Mouse (Mus musculus) thymus, postnatal 10 days (tissue): Measurements from ENCODE around the gene Utrn.

Experiments
- DNase-seq, 2 experiments: peaks; one replicate each; pipeline ENCODE4 v3.0.0; 2021; ENCODE audit warnings: low spot score in 2 of 2

The Utrn gene

DNA sequence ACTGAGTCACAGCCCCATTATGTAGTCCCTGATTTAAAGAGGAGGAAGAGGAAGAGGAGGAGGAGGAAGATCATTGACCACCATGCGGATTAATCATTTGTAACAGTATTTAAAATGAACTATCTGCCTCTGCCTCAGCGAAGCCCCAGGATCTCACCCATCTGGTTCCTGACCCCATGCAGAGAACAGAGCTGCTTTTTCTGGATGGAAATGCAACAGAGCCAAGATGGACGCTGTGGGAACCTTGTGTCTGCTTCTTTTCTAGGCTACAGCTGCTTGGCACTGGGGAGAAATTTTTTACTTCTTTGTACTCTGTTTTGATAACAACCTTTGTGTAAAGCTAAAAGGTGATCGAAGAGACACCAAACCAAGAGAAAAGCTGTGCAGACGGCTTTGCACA lies 137.7 kb downstream of the Utrn start:
- DNase-seq = no peak

DNA sequence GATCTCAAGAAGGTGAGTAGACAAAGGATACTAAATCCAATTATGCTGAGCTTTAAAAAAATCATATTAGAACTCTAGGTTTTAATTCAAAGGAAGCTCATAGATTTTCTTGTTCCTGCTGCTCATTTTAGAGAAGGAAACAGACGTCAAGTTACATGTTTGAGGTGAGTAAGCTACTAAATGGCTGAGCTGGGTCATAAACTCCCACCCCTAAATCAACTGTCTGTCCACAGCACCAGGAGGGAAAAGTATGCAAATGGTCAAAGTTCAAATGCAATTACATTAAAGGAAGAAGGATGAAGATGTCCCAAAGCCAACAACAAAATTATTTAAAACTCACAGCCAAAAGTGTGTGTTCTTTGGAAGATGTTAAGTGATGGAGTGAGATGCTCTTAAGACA lies 139.5 kb downstream of the Utrn start:
- no peak for DNase-seq

DNA sequence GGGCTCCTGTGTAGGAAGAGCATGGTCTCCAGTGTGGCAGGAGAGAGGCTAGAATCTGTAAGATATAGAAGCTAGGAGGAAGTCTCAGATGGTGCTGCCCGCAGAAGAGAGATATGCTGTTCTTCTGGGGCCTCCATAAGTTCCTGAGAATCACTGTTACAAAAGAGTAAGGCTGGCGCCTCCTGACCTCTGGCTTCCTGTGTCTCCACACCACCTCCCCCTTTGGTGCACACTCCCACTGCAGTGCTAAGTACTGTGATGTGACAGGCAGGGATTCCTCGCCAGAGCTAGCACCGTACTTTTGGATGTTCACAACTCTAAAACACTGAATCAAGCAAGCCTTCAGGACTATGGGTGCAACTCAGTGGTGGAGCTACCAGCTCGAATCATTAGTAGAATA lies 140.1 kb downstream of the Utrn start:
- no peak for DNase-seq

DNA sequence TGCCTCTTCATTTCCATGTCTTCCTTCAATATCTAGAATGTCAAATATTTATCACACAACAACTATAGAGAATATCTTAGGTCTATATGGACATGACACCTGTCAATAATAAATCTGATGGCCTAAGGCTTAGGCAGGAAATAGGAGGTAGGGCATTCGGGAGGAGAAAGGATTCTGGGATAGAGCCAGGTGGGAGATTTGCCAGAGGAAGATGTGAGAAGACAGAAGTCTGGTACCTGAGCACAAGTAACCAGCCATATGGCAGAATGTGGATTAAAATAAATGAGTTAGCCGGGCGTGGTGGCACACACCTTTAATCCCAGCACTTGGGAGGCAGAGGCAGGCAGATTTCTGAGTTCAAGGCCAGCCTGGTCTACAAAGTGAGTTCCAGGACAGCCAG lies 141.3 kb downstream of the Utrn start:
- DNase-seq = no peak

DNA sequence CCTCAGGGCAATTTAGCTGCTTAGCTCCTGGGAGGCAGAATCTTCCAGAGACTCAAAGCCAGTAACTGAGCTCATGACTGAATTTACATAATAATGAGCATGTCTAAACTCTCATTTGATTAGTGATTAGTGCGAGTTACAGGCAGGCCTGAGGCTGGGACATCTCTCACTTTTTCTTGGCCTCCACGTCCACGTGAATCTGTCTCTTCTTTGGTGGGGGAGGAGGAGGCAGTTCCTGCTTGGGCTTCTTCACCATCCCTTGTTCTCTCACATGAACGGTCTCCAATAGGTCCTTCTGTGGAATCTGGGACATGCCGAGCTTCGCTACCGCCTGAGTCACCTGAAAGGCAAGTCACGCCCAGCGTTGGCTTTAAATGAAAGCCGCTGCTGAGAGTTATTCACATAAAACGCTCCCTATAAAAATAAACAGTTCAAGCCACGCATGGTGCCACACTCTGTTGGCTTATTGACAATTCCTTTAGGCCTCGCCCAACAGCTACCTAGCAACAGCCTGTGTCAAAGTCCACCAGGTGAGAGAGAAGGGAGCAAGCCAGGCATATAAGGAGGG lies 143.0 kb downstream of the Utrn start:
- DNase-seq = no peak

DNA sequence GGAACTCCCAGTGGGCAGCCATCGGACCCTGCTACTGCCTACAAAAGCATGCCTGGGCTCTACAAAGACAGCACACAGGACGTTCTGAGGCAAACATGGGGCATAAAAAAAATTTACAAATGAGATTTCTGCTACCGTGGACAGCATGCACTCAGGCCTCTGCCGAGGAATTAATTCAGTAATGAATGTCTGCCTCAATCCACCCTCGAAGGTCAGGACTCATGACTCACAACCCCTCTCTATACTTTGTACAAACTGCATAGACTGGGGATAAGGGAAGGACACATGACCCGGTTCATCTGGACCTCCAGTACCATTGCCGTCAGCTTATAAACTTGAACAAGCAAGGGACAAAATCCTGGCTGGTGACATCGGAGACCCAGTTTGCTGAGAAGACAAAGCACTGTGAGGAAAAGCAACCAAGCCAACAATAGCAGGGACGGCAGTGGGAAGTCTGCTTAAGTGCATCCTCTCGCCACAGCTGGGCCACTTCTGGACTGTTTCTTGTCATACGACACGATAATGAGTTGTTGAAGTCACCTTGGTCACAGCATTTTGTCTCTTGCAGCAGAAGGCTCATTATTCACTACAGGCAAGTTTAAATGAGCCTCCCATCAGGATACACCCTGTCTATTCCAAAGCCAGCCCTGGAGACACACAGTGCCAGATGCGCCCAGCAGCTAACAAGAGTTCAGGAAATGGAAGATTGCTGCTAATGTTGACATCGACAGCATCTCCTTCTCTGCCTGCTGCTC lies 144.7 kb downstream of the Utrn start:
- DNase-seq = no peak

DNA sequence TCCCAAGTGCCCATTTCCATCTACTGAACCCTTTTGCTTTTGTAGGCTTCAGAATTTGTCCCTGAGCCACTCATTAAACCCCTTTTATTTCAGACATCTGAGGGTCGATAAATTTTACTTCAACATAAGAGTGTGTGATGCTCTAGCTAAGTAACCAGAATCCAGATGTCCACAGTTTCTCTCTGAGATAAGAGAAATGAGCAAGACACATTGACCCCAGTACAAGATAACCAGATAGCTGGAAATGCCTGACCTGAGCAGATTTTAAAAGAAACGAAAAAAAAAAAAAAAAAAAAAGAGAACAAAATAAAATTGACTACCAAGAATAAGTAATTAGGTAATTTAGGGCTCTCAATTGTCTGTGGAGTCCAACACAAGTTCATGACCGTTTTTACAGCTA lies 145.9 kb downstream of the Utrn start:
- DNase-seq = no peak

DNA sequence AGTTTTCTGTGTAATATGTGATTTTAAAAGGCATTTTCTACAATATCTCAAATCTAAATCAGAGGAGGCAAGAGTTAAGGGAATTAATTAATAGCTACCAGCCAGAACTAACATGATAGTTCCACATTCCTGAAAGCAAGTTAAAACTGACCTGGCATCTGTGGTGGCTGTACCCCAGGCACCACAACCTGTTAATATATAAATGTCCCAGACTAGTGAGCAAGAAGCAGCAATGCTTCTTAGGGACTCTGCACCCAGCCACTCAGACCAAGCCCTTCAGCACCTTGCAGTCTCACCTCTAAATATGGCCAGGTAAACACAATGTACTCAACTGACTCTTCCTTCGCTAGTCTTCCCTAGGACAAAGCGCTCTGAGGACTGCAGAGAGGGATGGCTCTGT lies 147.1 kb downstream of the Utrn start:
- DNase-seq = no peak

DNA sequence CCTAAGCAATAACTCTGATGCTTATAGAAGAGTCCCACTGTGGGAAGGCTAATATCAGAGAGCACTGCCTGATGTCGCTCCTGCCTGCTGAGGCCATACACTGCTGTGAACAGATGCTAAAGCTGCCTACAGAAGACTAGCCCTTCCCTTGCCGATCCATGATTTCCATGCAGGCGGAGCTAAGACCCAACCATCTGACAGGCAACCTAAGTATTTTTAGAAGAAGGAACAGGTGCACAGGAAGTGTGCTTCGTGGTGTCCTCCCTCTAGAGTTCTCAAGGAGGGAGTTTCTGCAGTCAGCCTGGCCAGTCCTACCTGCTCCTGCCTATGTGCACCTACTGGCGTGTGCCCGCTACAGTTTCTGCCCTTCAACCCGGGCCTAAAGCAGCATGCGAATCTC lies 150.8 kb downstream of the Utrn start:
- DNase-seq = no peak

DNA sequence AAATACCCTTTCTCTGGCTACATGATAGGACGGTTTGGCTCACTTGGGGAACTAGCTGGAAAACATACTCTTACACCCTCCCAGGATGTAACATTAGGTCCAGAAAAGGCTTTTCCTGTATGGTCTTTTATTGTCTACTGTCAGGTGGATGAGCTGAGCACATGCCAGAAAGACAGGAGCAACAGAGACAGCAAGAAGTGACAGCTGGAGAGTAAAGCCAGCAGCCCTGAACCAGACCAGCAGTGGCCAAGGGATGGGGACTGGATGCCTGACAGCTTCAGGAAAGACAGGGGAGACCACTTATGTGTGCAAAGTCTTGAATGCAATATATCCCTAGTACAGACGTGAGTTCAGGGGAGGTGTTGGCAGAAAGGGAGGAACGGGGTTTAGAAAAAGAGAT lies 151.8 kb downstream of the Utrn start:
- no peak for DNase-seq

DNA sequence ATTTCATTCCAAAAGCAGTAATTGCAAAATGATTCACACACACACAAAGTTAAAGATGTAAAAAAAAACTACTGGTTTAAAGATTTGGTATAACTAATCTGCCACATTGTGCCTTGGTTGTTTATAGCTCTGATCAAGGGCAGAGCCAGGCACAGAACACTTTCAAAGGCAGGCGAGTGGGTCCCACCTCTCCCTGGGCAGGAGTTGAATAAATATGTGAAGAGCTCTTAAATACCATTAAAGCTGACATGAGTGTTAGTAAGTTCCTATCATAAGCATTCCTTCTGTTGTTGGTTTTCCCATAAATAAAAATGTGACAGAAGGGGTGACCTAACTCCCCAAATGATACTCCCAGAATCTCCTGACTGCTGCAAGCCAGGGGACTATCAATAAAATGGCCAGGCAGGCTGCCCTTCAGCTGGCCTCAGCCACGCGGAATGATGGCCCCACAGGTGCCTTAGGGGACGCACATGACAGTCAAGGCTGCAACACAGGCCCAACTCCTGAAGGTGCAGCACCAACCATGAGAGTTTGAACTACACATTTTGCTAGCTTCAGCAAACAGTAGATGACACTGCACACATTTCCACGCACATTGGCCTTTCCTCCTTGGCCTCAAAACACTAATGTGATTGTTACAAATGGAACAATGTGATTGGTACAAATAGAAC lies 152.4 kb downstream of the Utrn start:
- no peak for DNase-seq

DNA sequence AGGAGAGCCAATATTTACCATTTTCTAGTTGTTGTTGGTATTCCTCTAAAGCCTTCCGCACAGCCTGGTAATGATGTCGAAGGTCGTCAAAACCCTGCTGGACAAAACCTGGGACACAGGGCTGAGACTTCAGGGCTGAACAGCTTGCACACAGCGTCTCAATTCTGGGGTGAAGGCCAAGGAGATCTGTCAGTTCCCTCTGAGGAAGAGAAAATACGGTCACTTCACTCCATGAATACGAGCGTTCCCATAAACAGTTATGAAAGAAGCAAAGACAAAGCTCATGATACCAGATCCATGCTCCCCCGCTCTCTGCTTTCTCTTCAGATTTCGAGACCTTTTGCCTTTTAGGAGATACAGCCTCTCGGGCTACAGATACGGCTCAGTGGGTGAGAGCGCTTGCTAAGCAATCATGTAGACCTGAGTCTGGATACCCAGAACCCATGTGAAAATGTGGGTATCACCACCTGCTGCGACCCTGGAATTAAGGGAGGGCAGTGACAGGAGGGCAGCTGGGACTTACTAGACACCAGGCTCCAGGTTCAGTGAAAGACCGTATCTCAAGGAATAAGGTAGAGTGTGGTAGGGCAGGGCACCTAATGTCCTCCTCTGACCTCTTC lies 155.8 kb downstream of the Utrn start:
- no peak for DNase-seq

DNA sequence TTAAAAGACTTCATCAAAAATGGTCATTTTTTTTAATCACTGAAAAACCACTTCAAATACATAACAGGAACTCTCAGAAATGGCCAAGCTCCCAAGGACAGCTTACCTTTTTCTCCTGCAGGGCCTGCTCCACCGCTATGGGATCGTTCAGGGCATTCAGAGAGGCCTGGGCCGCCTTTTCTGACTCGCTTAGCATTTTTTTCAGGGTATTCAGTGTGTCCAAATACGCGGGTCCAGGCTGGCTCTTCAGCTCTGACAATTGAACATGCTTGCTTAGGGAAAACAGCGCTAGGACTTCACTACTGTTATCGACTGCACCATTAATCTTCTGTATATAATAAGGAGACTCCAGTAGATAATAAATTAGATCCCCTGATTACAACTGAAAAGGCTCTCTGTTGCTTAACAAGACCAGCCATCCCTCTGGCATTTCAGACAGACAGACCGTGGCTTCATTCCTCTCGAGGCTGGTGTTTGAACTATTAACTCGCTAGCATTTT lies 157.8 kb downstream of the Utrn start:
- no peak for DNase-seq

DNA sequence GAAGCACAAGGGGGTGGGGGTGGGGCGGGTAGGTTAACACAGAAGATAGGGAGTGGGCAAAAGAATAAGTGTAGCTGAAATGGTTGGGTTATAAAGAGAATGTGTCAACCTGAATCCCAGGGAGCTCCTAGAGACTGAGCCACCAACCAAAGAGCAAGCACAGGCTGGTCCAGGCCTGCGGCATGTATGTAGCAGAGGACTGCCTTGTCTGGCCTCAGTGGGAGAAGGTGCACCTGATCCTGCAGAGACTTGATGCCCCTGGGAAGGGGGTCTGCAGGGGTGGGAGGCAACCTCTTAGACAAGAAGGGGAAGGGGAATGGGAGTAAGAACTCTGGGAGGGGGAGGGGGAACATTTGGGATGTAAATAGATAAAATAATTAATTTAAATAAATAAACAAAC lies 162.6 kb downstream of the Utrn start:
- no peak for DNase-seq

DNA sequence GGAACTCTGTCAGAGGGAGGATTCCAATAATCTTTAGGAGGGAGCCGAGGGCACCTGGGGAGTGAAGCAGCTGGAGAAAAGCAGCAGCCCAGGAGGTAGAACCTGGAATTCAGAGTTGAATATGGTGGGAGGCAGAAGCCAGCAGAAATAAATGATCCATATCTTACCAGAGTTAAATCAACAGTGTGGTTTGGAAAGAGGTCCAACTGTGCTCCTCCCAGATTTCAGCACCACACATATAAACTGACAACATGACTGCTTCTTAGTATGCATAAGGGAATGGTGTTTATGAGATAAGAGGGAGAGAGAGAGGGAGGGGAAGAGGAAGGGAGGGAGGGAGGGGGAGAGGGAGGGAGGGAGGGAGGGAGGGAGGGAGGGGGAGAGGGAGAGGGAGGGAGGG lies 163.2 kb downstream of the Utrn start:
- no peak for DNase-seq

DNA sequence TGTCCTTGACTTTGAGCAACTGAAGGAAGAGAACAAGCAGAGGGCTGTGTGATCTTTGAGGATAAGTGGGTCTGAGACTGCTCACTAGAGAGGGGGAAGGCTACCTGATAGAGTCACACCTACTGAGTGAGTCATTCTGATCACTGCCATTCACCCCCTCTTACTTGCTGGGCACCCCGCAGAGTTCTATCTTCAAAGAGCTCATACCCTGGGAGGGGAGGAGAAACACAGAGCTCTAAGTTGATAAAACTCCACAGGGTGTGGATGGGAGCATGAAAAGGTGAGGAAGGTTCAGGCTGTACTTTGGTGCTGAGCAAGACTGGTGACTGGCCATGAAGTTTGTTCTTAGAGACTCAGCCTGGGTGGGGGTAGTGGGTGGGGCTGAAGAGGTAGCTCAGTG lies 164.9 kb downstream of the Utrn start:
- DNase-seq = no peak

DNA sequence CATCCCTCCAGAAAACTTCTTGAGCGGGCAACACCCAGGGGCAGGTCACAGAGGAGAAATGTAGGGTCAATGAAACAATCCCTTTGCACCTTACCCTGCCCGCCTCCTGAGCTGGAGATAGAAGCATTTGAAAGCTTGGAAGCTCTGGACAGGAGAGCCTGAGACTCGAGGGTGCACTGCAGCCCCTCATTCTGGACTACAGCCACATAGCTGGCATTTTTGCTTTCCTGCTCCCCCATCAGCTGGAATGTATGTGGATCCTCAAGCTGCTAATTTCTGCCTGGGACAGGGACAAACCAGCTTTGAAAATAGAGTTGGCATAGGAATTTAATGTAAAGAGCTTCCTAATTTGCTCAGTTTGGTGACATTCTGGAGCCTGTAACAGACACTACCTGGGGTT lies 165.6 kb downstream of the Utrn start:
- DNase-seq = no peak

DNA sequence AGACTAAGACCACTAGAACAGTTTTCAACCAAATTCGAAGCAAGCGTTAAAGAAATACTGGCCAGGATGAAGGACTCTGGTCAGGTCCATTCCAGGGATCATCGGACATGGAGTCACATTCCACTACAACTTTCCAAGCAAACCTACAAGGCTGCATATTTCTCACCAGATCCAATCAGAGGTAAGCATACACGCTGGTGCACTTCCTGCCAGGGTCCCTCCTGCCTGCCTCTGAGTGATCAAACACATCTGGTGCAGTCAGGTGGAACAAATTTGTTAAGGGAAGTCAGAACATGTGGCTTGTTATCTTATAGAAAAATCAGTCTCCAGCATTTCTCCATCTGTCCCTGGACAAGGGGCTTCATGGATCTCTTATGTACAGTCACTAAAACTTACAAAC lies 167.0 kb downstream of the Utrn start:
- DNase-seq = no peak

DNA sequence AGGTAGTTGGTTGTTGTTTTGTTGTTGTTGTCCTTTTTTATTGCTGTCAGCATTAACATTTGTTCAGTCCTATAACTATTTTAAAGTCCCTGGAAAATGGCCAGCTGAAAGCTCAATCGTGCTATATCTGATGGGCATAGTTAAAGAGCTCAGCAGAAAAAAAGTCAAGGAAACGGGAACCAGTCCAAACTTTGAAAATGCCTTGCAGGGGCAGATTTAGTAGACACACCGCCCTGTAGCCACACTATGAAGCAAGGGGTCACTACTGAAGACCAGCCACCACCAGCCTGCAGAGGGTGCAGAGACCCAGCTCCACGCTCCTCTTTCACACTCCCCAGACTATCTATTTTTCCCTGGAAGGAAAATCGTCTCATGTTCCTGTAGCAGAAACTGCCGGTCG lies 167.5 kb downstream of the Utrn start:
- DNase-seq = no peak

DNA sequence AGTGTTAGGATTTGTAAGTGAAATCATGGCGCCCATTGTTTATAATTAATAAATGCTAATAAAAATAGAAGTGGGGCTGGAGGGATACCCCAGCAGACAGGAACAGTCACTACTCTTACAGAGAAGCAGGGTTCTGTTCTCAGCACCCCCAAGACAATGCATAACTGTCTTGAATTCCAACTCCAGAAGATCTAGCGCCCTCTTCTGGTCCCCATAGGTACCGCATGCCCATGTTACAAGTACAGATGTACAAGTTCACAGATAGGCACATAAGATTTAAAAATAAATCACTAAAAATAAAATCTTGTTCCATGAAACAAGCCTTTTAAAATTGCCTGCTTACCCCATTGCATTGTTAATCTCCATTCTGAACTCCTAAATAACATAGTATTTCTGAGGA lies 168.6 kb downstream of the Utrn start:
- peak in 1 of 2 experiments; percentile 20 for DNase-seq

DNA sequence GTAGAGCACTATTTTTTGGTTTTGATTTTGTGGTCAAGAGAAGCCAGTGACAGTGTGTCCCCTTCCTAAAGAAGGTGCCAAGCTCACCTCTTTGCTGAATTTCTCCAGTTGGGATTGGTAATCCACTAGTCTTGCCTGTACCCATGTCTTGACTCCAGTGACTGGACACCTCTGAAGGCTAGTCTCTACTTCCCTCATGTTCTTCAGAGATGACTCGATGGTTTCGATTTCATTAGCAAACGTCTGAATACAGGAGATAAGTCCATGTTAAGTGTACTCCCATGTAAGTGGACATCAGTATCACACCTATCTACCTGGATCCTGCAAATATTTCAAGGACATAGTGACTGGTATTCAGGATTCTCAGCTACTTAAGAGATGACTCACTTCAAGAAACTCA lies 171.3 kb downstream of the Utrn start:
- DNase-seq = no peak

DNA sequence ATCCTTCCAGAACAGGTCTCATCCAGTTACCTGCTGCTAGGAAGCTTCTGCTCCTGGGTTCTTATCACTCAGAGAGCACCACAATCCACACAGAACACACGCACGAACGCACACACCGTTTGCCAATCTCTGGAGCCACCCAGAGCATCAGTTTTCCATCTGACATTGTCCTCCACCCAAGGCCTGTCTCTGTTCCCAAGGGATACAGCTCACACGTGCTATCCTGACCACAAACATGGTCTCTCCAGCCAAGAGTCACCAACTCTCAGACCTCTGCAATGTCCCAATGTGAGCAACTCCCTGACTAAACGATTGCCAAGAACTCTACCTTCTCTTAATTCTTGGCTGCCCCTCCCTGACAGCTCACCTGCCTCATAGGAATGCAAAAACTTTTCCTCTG lies 172.5 kb downstream of the Utrn start:
- no peak for DNase-seq

DNA sequence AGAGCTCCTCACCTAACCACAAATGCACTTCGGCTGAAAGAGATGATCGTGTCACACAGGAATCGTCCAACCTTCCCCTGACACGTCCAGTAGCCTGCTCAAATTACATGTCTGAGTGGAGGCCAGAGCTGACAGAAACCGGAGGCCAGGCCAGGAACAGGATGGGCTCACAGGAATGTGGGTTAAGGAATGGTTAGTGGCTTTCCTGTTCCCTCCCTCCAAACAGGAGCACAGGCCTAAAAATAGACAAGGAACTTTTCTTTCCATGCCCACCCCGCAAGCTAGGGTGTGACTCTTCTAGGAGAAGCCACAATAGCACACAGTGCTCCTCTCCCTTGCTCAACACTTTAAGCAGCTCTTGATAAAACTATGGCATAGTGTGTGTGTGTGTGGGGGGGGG lies 174.4 kb downstream of the Utrn start:
- DNase-seq = no peak
